Mouse (Mus musculus): ENCODE results near the gene Lrrc75b. TPM values are rescaled to one million over a fixed set of nuclear protein-coding genes. Genes with fewer than 3 reads are reported as not detected.

Gene Lrrc75b
- total RNA-seq, 2 experiments from 2014 or later, result 0.17 to 0.36 TPM

- no peak for DNase-seq
These were observed 59.8 kb downstream of the Lrrc75b start for GRCm38 (mm10) chr10:75500345-75500744.

Other genes with a start within 250 kb of the Lrrc75b start
- 1 to 10 TPM; 2.9 to 3.9 TPM for gene Adora2a, start 243.5 kb downstream of the Lrrc75b start, total RNA-seq (2021)
- gene Upb1, start 159.2 kb downstream of the Lrrc75b start, total RNA-seq (2021), result under 1 TPM; 0.40 to 0.76 TPM
- 10 to 100 TPM; 81.9 to 98.1 TPM for gene Snrpd3, start 42.8 kb downstream of the Lrrc75b start, total RNA-seq (2021)
- gene Gucd1, start 42.4 kb downstream of the Lrrc75b start, total RNA-seq (2021), result 10 to 100 TPM; 29.7 to 42.1 TPM
- gene Ggt1, start 1.3 kb upstream of the Lrrc75b start, total RNA-seq (2021), result not detected
- 1 to 10 TPM; 6.5 to 6.6 TPM for gene Ggt5, start 29.0 kb upstream of the Lrrc75b start, total RNA-seq (2021)
- gene Susd2, start 83.7 kb upstream of the Lrrc75b start, total RNA-seq (2021), result 10 to 100 TPM in 1 of 2 experiments, 1 to 10 TPM in 1; 9.7 to 11.0 TPM
- gene Cabin1, start 204.0 kb upstream of the Lrrc75b start, total RNA-seq (2021), result 10 to 100 TPM; 32.9 to 35.1 TPM
- 100 to 1,000 TPM; 107 to 161 TPM for gene Ddt, start 213.1 kb upstream of the Lrrc75b start, total RNA-seq (2021)
- gene Gm20441, start 220.6 kb upstream of the Lrrc75b start, total RNA-seq (2021), result under 1 TPM in 1 of 2 experiments, not detected in 1; 0.53 TPM
- 10 to 100 TPM; 14.9 to 28.7 TPM for gene Gstt3, start 221.1 kb upstream of the Lrrc75b start, total RNA-seq (2021)
- gene Gstt1, start 238.3 kb upstream of the Lrrc75b start, total RNA-seq (2021), result 10 to 100 TPM; 37.6 to 47.8 TPM